Mouse (Mus musculus): ENCODE measurements around the gene Ank2. TPM values are rescaled to one million over a fixed set of nuclear protein-coding genes. Genes with fewer than 3 reads are reported as not detected.

The Ank2 gene
- polyA plus RNA-seq, 1 experiment: 5.7 TPM

GRCm38 (mm10) chr3:127038570-127038969 is 460.6 kb downstream of the Ank2 start:
- H3K27me3 ChIP-seq (replicated peaks; ENCODE audit: control insufficient read depth, insufficient read depth, low read length): no peaks in the 10 kb centered on the region
- DNase-seq: no peak
- no peaks in the 10 kb centered on the region for H3K36me3 ChIP-seq (ENCODE audit: control insufficient read depth, insufficient read depth, low read length)
- no peak overlapping the region for H3K4me3 ChIP-seq (ENCODE audit: insufficient read depth, low read depth, low read length)
- 79% methylated on average over 7 of the region's 7 CpGs for WGBS
- H3K27ac ChIP-seq (ENCODE audit: insufficient read depth, low read depth, low read length): no peak overlapping the region
- TF ChIP-seq POLR2A (IDR thresholded peaks at IDR 0.05; ENCODE audit: low read depth, low read length): no peak
- TF ChIP-seq CTCF (conservative IDR thresholded peaks at IDR 0.05; ENCODE audit: insufficient read depth, insufficient read length, low read depth, low read length): no peak
- H3K4me1 ChIP-seq (ENCODE audit: control insufficient read depth, insufficient read depth, low read length): no peaks in the 10 kb centered on the region

- no peak for DNase-seq
- H3K4me1 ChIP-seq (ENCODE audit: control insufficient read depth, insufficient read depth, low read length): no peaks in the 10 kb centered on the region
- H3K27me3 ChIP-seq (replicated peaks; ENCODE audit: control insufficient read depth, insufficient read depth, low read length): no peaks in the 10 kb centered on the region
- TF ChIP-seq POLR2A (IDR thresholded peaks at IDR 0.05; ENCODE audit: low read depth, low read length) (no peak), CTCF (conservative IDR thresholded peaks at IDR 0.05; ENCODE audit: insufficient read depth, insufficient read length, low read depth, low read length) (no peak)
- H3K4me3 ChIP-seq (ENCODE audit: insufficient read depth, low read depth, low read length): no peak overlapping the region
- H3K27ac ChIP-seq (ENCODE audit: insufficient read depth, low read depth, low read length): no peak overlapping the region
- WGBS: 61% methylated on average over 5 of the region's 5 CpGs
- H3K36me3 ChIP-seq (ENCODE audit: control insufficient read depth, insufficient read depth, low read length): no peaks in the 10 kb centered on the region
Observed at GRCm38 (mm10) chr3:127036118-127036517, 463.0 kb downstream of the Ank2 start.

GRCm38 (mm10) chr3:127035540-127035939 is 463.6 kb downstream of the Ank2 start:
- DNase-seq: no peak
- 71% methylated on average over 12 of the region's 12 CpGs for WGBS

GRCm38 (mm10) chr3:127034983-127035382 is 464.2 kb downstream of the Ank2 start:
- Histone ChIP-seq H3K27ac (ENCODE audit: insufficient read depth, low read depth, low read length) (no peak overlapping the region), H3K4me3 (ENCODE audit: insufficient read depth, low read depth, low read length) (no peak overlapping the region), H3K36me3 (ENCODE audit: control insufficient read depth, insufficient read depth, low read length) (no peaks in the 10 kb centered on the region), H3K27me3 (replicated peaks; ENCODE audit: control insufficient read depth, insufficient read depth, low read length) (no peaks in the 10 kb centered on the region), H3K4me1 (ENCODE audit: control insufficient read depth, insufficient read depth, low read length) (no peaks in the 10 kb centered on the region)
- no peak for DNase-seq
- 89% methylated on average over 3 of the region's 3 CpGs for WGBS
- TF ChIP-seq POLR2A (IDR thresholded peaks at IDR 0.05; ENCODE audit: low read depth, low read length) (no peak), CTCF (conservative IDR thresholded peaks at IDR 0.05; ENCODE audit: insufficient read depth, insufficient read length, low read depth, low read length) (no peak)

More at GRCm38 (mm10) chr3:127035540-127035939, 463.6 kb downstream of the Ank2 start:
- Histone ChIP-seq H3K4me3 (ENCODE audit: insufficient read depth, low read depth, low read length) (no peak overlapping the region), H3K27ac (ENCODE audit: insufficient read depth, low read depth, low read length) (no peak overlapping the region), H3K4me1 (ENCODE audit: control insufficient read depth, insufficient read depth, low read length) (no peaks in the 10 kb centered on the region), H3K36me3 (ENCODE audit: control insufficient read depth, insufficient read depth, low read length) (no peaks in the 10 kb centered on the region), H3K27me3 (replicated peaks; ENCODE audit: control insufficient read depth, insufficient read depth, low read length) (no peaks in the 10 kb centered on the region)
- TF ChIP-seq POLR2A (IDR thresholded peaks at IDR 0.05; ENCODE audit: low read depth, low read length) (no peak), CTCF (conservative IDR thresholded peaks at IDR 0.05; ENCODE audit: insufficient read depth, insufficient read length, low read depth, low read length) (no peak)

- no peaks in the 10 kb centered on the region for H3K36me3 ChIP-seq (ENCODE audit: control insufficient read depth, insufficient read depth, low read length)
- DNase-seq: no peak
- no peak overlapping the region for H3K27ac ChIP-seq (ENCODE audit: insufficient read depth, low read depth, low read length)
- no peaks in the 10 kb centered on the region for H3K4me1 ChIP-seq (ENCODE audit: control insufficient read depth, insufficient read depth, low read length)
- WGBS: 83% methylated on average over 4 of the region's 4 CpGs
- TF ChIP-seq POLR2A (IDR thresholded peaks at IDR 0.05; ENCODE audit: low read depth, low read length) (no peak), CTCF (conservative IDR thresholded peaks at IDR 0.05; ENCODE audit: insufficient read depth, insufficient read length, low read depth, low read length) (no peak)
- H3K27me3 ChIP-seq (replicated peaks; ENCODE audit: control insufficient read depth, insufficient read depth, low read length): no peaks in the 10 kb centered on the region
- H3K4me3 ChIP-seq (ENCODE audit: insufficient read depth, low read depth, low read length): no peak overlapping the region
Observed at GRCm38 (mm10) chr3:127023992-127024391, 475.2 kb downstream of the Ank2 start.

GRCm38 (mm10) chr3:127020167-127020566 is 479.0 kb downstream of the Ank2 start:
- H3K36me3 ChIP-seq (ENCODE audit: control insufficient read depth, insufficient read depth, low read length): no peaks in the 10 kb centered on the region
- DNase-seq: no peak
- H3K4me3 ChIP-seq (ENCODE audit: insufficient read depth, low read depth, low read length): no peak overlapping the region
- 73% methylated on average over 1 of the region's 1 CpGs for WGBS
- TF ChIP-seq CTCF (conservative IDR thresholded peaks at IDR 0.05; ENCODE audit: insufficient read depth, insufficient read length, low read depth, low read length): no peak
- no peak for TF ChIP-seq POLR2A (IDR thresholded peaks at IDR 0.05; ENCODE audit: low read depth, low read length)
- H3K4me1 ChIP-seq (ENCODE audit: control insufficient read depth, insufficient read depth, low read length): no peaks in the 10 kb centered on the region
- H3K27me3 ChIP-seq (replicated peaks; ENCODE audit: control insufficient read depth, insufficient read depth, low read length): no peaks in the 10 kb centered on the region
- H3K27ac ChIP-seq (ENCODE audit: insufficient read depth, low read depth, low read length): no peak overlapping the region

GRCm38 (mm10) chr3:127019728-127020127 is 479.4 kb downstream of the Ank2 start:
- Histone ChIP-seq H3K4me1 (ENCODE audit: control insufficient read depth, insufficient read depth, low read length) (no peaks in the 10 kb centered on the region), H3K27me3 (replicated peaks; ENCODE audit: control insufficient read depth, insufficient read depth, low read length) (no peaks in the 10 kb centered on the region), H3K36me3 (ENCODE audit: control insufficient read depth, insufficient read depth, low read length) (no peaks in the 10 kb centered on the region), H3K4me3 (ENCODE audit: insufficient read depth, low read depth, low read length) (no peak overlapping the region), H3K27ac (ENCODE audit: insufficient read depth, low read depth, low read length) (no peak overlapping the region)
- DNase-seq: no peak
- no peak for TF ChIP-seq CTCF (conservative IDR thresholded peaks at IDR 0.05; ENCODE audit: insufficient read depth, insufficient read length, low read depth, low read length)
- TF ChIP-seq POLR2A (IDR thresholded peaks at IDR 0.05; ENCODE audit: low read depth, low read length): no peak
- WGBS: 74% methylated on average over 3 of the region's 3 CpGs

Data from kidney, adult 2 months (tissue).